Mouse (Mus musculus): ENCODE data around the gene Entpd6.

Gene Entpd6

DNA sequence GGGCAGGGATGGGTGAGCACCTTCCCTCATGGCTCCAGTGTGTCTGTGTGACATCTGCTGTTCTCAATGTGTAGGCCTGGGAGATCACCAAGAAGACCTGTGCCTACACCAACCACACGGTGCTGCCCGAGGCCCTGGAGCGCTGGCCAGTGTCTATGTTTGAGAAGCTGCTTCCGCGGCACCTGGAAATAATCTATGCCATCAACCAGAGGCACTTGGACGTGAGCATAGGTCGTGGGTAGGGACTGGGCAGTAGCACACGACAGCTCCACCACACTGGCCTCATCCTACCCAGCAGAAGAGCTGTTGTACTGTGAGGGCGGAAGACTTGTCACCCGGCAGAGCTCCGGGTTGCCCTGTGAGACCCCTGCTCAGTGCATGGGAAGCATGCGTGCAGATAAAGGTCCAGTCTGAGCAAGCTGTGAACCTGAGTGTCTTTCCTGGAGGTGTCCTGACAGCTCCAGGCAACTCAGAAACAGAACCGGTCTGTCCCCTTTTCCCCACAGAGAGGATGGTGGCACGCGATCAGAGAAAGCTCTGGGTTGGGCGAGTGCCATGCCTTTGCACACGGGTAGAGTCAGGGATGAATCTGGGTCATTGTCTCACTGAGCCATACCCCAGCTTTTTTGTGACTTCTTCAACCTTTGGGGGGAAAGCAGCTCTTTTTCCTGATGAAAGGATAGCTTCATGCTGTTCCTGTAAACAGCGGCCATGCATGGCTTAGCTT is 68.0 kb downstream of the Entpd6 start:
- POLR2A ChIA-PET: interaction anchor here in 2 of 4 experiments (1.0 to 4.4 kb wide), 10 partner anchors 9 to 223 kb away, joined by 3 to 20 read pairs (median 4); partner anchors contain the start of genes Nanp (in 1 of the 2) and Ninl (in 1 of the 2)
- CTCF ChIA-PET: interaction anchor here in 1 of 4 experiments (0.7 kb wide), 1 partner anchor 8 kb away, joined by 3 read pairs; no protein-coding TSS in a partner anchor

DNA sequence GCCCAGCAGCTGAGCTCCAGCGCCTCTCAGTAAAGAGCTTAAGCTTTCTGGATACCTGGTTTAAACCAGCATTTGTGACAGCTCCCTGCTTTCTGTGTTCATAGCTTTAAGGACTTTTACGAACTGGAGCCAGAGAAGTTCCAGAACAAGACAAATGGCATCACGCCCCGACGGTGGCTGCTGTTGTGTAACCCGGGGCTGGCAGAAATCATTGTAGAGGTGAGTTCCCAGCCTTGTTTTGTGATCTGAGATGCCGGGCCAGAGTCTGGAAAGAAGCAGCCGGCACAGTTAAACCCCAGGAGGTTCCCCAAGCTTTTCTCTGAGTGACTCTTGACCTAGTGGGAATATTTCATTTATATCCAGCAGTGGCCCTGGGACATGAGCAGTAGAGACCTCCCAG is 69.9 kb downstream of the Entpd6 start:
- POLR2A ChIA-PET: interaction anchor here in 2 of 4 experiments (0.5 to 1.2 kb wide), 2 partner anchors 115 to 182 kb away, joined by 3 to 5 read pairs; no protein-coding TSS in a partner anchor
- CTCF ChIA-PET: no interaction called here

DNA sequence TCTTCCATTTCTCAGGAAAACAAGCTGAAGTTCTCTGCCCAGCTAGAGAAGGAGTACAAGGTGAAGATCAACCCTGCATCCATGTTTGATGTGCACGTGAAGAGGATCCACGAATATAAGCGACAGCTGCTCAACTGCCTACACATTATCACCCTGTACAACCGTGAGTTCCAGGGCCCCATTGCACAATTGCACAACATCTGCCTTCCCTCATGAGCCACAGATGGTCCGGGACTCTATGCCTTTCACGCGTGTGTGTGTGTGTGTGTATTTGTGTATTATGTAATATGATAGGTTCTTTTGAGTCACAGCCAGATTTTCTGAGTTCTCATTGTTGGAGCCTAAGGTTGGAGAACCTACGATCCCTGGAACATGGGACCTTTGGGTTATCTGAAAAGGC is 71.9 kb downstream of the Entpd6 start:
- CTCF ChIA-PET: no interaction called here

More for the DNA sequence above, 71.9 kb downstream of the Entpd6 start:
- POLR2A ChIA-PET: interaction anchor here in 2 of 4 experiments (0.9 to 1.0 kb wide), 2 partner anchors 10 to 189 kb away, joined by 3 read pairs; no protein-coding TSS in a partner anchor
